Mouse (Mus musculus) heart, embryonic 15.5 days (tissue): ENCODE results near the gene Pknox2. TPM values are rescaled to one million over a fixed set of nuclear protein-coding genes. Genes with fewer than 3 reads are reported as not detected.

Experiments used
- ATAC-seq: fragments of 200-750 bp; cut with Nextera tagmentation; replicated peaks from 2 replicates; pipeline ENCODE4 v1.8.0; 2017; ENCODE audit warnings: low read depth, moderate TSS enrichment; ENCODE audit not compliant: insufficient number of reproducible peaks, insufficient read depth, low FRiP score
- H3K27ac ChIP-seq: fragments of 300-500 bp; sonication (generic); 2 replicates; pipeline ENCODE4 v1.5.1; 2015; ENCODE audit warnings: mild to moderate bottlenecking, inconsistent platforms
- H3K27me3 ChIP-seq: fragments of 300-500 bp; sonication (generic); 2 replicates; pipeline ENCODE4 v1.6.1; 2015; ENCODE audit warnings: inconsistent platforms
- H3K36me3 ChIP-seq: fragments of 300-500 bp; sonication (generic); 2 replicates; pipeline ENCODE4 v1.6.1; 2015; ENCODE audit warnings: mild to moderate bottlenecking, inconsistent platforms
- H3K4me1 ChIP-seq: fragments of 300-500 bp; sonication (generic); replicated peaks from 2 replicates; pipeline ENCODE4 v1.6.1; 2015; ENCODE audit warnings: inconsistent platforms
- H3K4me2 ChIP-seq: fragments of 300-500 bp; sonication (generic); 2 replicates; pipeline ENCODE4 v1.6.1; 2015; ENCODE audit warnings: inconsistent platforms, mild to moderate bottlenecking, moderate library complexity
- H3K4me3 ChIP-seq: fragments of 300-500 bp; sonication (generic); 2 replicates; pipeline ENCODE4 v1.5.1; 2015; ENCODE audit warnings: mild to moderate bottlenecking, inconsistent platforms
- H3K9ac ChIP-seq: fragments of 300-500 bp; sonication (generic); 2 replicates; pipeline ENCODE4 v1.6.1; 2015; ENCODE audit warnings: mild to moderate bottlenecking, inconsistent platforms
- H3K9me3 ChIP-seq: fragments of 300-500 bp; sonication (generic); replicated peaks from 2 replicates; pipeline ENCODE4 v1.6.1; 2016; ENCODE audit warnings: inconsistent platforms
- WGBS: fragments of 180-500 bp; shearing (Covaris S2); methylation state at CpG from one replicate; pipeline ENCODE4 v1.1.7; 2015; ENCODE audit warnings: mixed read lengths; 5-methylcytosine and 5-hydroxymethylcytosine counted together
- polyA plus RNA-seq: library from polyadenylated mRNA; unstranded; fragments of >200 nt; fragmentation: Nextera tagmentation; extraction: Ambion mirVana; gene quantifications from 2 replicates; pipeline ENCODE4 v1.2.1, GENCODE M21; 2015

Pknox2 gene
- polyA plus RNA-seq, 1 experiment from 2014 or later: 4.6 TPM

- Histone ChIP-seq H3K36me3 (no peaks in the 10 kb centered on the region), H3K27ac (no peak overlapping the region), H3K4me1 (no peaks in the 10 kb centered on the region), H3K4me3 (no peak overlapping the region), H3K9ac (no peak overlapping the region), H3K4me2 (no peak overlapping the region), H3K9me3 (no peaks in the 10 kb centered on the region), H3K27me3 (no peaks in the 10 kb centered on the region)
- ATAC-seq: no peak
- WGBS: 70% methylated on average over 4 of the region's 4 CpGs
Measured at GRCm38 (mm10) chr9:37121761-37122331, 25.4 kb downstream of the Pknox2 start.

- H3K4me1 ChIP-seq: no peaks in the 10 kb centered on the region
- no peak overlapping the region for H3K27ac ChIP-seq
- H3K4me3 ChIP-seq: no peak overlapping the region
- H3K9ac ChIP-seq: no peak overlapping the region
- no peak for ATAC-seq
- no peak overlapping the region for H3K4me2 ChIP-seq
- no peaks in the 10 kb centered on the region for H3K36me3 ChIP-seq
- 69% methylated on average over 6 of the region's 6 CpGs for WGBS
- H3K9me3 ChIP-seq: no peaks in the 10 kb centered on the region
- no peaks in the 10 kb centered on the region for H3K27me3 ChIP-seq
Measured at GRCm38 (mm10) chr9:37120801-37121200, 26.4 kb downstream of the Pknox2 start.

- Histone ChIP-seq H3K9ac (no peak overlapping the region), H3K4me2 (no peak overlapping the region), H3K4me3 (no peak overlapping the region), H3K4me1 (peaks cover 3% of the 10 kb centered on the region; the same call in 1 of the 2 replicates), H3K27ac (no peak overlapping the region), H3K27me3 (no peaks in the 10 kb centered on the region), H3K36me3 (no peaks in the 10 kb centered on the region), H3K9me3 (no peaks in the 10 kb centered on the region)
- 84% methylated on average over 2 of the region's 2 CpGs for WGBS
- no peak for ATAC-seq
Measured at GRCm38 (mm10) chr9:37117529-37117928, 29.7 kb downstream of the Pknox2 start.

- H3K27ac ChIP-seq: no peak overlapping the region
- H3K9me3 ChIP-seq: no peaks in the 10 kb centered on the region
- H3K9ac ChIP-seq: no peak overlapping the region
- no peaks in the 10 kb centered on the region for H3K27me3 ChIP-seq
- no peaks in the 10 kb centered on the region for H3K36me3 ChIP-seq
- no peak overlapping the region for H3K4me2 ChIP-seq
- H3K4me3 ChIP-seq: no peak overlapping the region
- WGBS: 85% methylated on average over 9 of the region's 9 CpGs
- peaks cover 3% of the 10 kb centered on the region; the same call in 1 of the 2 replicates for H3K4me1 ChIP-seq
- no peak for ATAC-seq
Measured at GRCm38 (mm10) chr9:37116632-37117413, 30.4 kb downstream of the Pknox2 start.

- no peak overlapping the region for H3K4me3 ChIP-seq
- no peaks in the 10 kb centered on the region for H3K9me3 ChIP-seq
- peaks cover 3% of the 10 kb centered on the region; the same call in 1 of the 2 replicates for H3K4me1 ChIP-seq
- no peak for ATAC-seq
- no peak overlapping the region for H3K27ac ChIP-seq
- no peaks in the 10 kb centered on the region for H3K27me3 ChIP-seq
- H3K9ac ChIP-seq: no peak overlapping the region
- no peaks in the 10 kb centered on the region for H3K36me3 ChIP-seq
- H3K4me2 ChIP-seq: no peak overlapping the region
- WGBS: 68% methylated on average over 7 of the region's 7 CpGs
Measured at GRCm38 (mm10) chr9:37115820-37116219, 31.4 kb downstream of the Pknox2 start.

GRCm38 (mm10) chr9:37114286-37115267 lies 32.6 kb downstream of the Pknox2 start:
- no peak overlapping the region for H3K4me2 ChIP-seq
- H3K4me1 ChIP-seq: peaks cover 3% of the 10 kb centered on the region; the same call in 1 of the 2 replicates
- no peaks in the 10 kb centered on the region for H3K9me3 ChIP-seq
- no peaks in the 10 kb centered on the region for H3K27me3 ChIP-seq
- H3K27ac ChIP-seq: no peak overlapping the region
- H3K9ac ChIP-seq: no peak overlapping the region
- no peaks in the 10 kb centered on the region for H3K36me3 ChIP-seq
- WGBS: 39% methylated on average over 9 of the region's 9 CpGs
- peak; percentile 55; the same call in 1 of the 2 replicates for ATAC-seq
- no peak overlapping the region for H3K4me3 ChIP-seq

GRCm38 (mm10) chr9:37107546-37107945 lies 39.7 kb downstream of the Pknox2 start:
- no peak overlapping the region for H3K4me3 ChIP-seq
- ATAC-seq: no peak
- no peak overlapping the region for H3K4me2 ChIP-seq
- H3K36me3 ChIP-seq: no peaks in the 10 kb centered on the region
- no peaks in the 10 kb centered on the region for H3K27me3 ChIP-seq
- no peaks in the 10 kb centered on the region for H3K9me3 ChIP-seq
- H3K4me1 ChIP-seq: 0 out of 2 replicates have a peak, but pooled peaks cover 6% of the 10 kb centered on the region
- no peak overlapping the region for H3K9ac ChIP-seq
- no peak overlapping the region for H3K27ac ChIP-seq
- WGBS: 55% methylated on average over 2 of the region's 2 CpGs

GRCm38 (mm10) chr9:37106808-37107207 lies 40.4 kb downstream of the Pknox2 start:
- Histone ChIP-seq H3K4me2 (no peak overlapping the region), H3K4me3 (no peak overlapping the region), H3K36me3 (no peaks in the 10 kb centered on the region), H3K27ac (no peak overlapping the region), H3K9me3 (no peaks in the 10 kb centered on the region), H3K27me3 (no peaks in the 10 kb centered on the region), H3K4me1 (peaks cover 8% of the 10 kb centered on the region), H3K9ac (no peak overlapping the region)
- WGBS: 62% methylated on average over 3 of the region's 3 CpGs
- ATAC-seq: no peak

GRCm38 (mm10) chr9:37104249-37104648 lies 43.0 kb downstream of the Pknox2 start:
- Histone ChIP-seq H3K4me2 (no peak overlapping the region), H3K9me3 (no peaks in the 10 kb centered on the region), H3K4me1 (peaks cover 21% of the 10 kb centered on the region), H3K4me3 (no peak overlapping the region), H3K27ac (no peak overlapping the region), H3K9ac (no peak overlapping the region), H3K36me3 (no peaks in the 10 kb centered on the region), H3K27me3 (no peaks in the 10 kb centered on the region)
- 56% methylated on average over 3 of the region's 3 CpGs for WGBS
- ATAC-seq: no peak

- no peak overlapping the region for H3K4me3 ChIP-seq
- H3K4me2 ChIP-seq: no peak overlapping the region
- no peaks in the 10 kb centered on the region for H3K36me3 ChIP-seq
- no peaks in the 10 kb centered on the region for H3K9me3 ChIP-seq
- peaks cover 21% of the 10 kb centered on the region for H3K4me1 ChIP-seq
- H3K27ac ChIP-seq: no peak overlapping the region
- no peak for ATAC-seq
- H3K27me3 ChIP-seq: no peaks in the 10 kb centered on the region
- H3K9ac ChIP-seq: no peak overlapping the region
- 62% methylated on average over 5 of the region's 5 CpGs for WGBS
Measured at GRCm38 (mm10) chr9:37103778-37104177, 43.4 kb downstream of the Pknox2 start.
